Mouse (Mus musculus) intestine, postnatal 0 days (tissue): ENCODE measurements at regions not wholly inside any gene's neighbourhood (a gene's known extent, or its start where the extent isn't known, plus 50 kb on each side); places are given as distances from the start of the nearest gene placed in this dataset.

Experiments
- ATAC-seq: fragments of 200-750 bp; cut with Nextera tagmentation; 2 replicates; pipeline ENCODE4 v1.8.0; 2017; ENCODE audit warnings: mild to moderate bottlenecking, moderate TSS enrichment, moderate library complexity
- H3K27ac ChIP-seq: fragments of 300-500 bp; sonication (generic); 2 replicates; pipeline ENCODE4 v1.5.1; 2014; ENCODE audit warnings: mild to moderate bottlenecking, low read depth, low read length, moderate library complexity
- H3K27me3 ChIP-seq: fragments of 300-500 bp; sonication (generic); replicated peaks from 2 replicates; pipeline ENCODE4 v1.6.1; 2014; ENCODE audit warnings: low read length, mixed read lengths; ENCODE audit not compliant: control insufficient read depth, insufficient read depth
- H3K36me3 ChIP-seq: fragments of 300-500 bp; sonication (generic); 2 replicates; pipeline ENCODE4 v1.6.1; 2014; ENCODE audit warnings: mild to moderate bottlenecking, moderate library complexity; ENCODE audit not compliant: control insufficient read depth, insufficient read depth
- H3K4me1 ChIP-seq: fragments of 300-500 bp; sonication (generic); replicated peaks from 2 replicates; pipeline ENCODE4 v1.6.1; 2014; ENCODE audit warnings: antibody characterized with exemption, low read length, mixed read lengths; ENCODE audit not compliant: control insufficient read depth, insufficient read depth
- H3K4me2 ChIP-seq: fragments of 300-500 bp; sonication (generic); replicated peaks from 2 replicates; pipeline ENCODE4 v1.6.1; 2014; ENCODE audit warnings: low read depth, mild to moderate bottlenecking, moderate library complexity
- H3K4me3 ChIP-seq: fragments of 300-500 bp; sonication (generic); 2 replicates; pipeline ENCODE4 v1.5.1; 2014; ENCODE audit warnings: low read depth, low read length
- H3K9ac ChIP-seq: fragments of 300-500 bp; sonication (generic); 2 replicates; pipeline ENCODE4 v1.6.1; 2014; ENCODE audit warnings: mild to moderate bottlenecking, low read depth, low read length
- H3K9me3 ChIP-seq: fragments of 300-500 bp; sonication (generic); 2 replicates; pipeline ENCODE4 v1.6.1; 2016; ENCODE audit warnings: mixed run types; ENCODE audit not compliant: control insufficient read depth
- CTCF ChIP-seq: sonication (generic); IDR thresholded peaks from 2 replicates; pipeline ENCODE4 v1.5.1; 2016; ENCODE audit warnings: low read depth, mild to moderate bottlenecking, control low read depth, antibody characterized with exemption, moderate library complexity
- WGBS: fragments of 180-500 bp; shearing (Covaris S2); extraction: QIAGEN DNeasy Blood & Tissue Kit; methylation state at CpG from one replicate; pipeline ENCODE4 v1.1.7; 2014; 5-methylcytosine and 5-hydroxymethylcytosine counted together

GRCm38 (mm10) chr2:178723455-178723854 lies 293.1 kb downstream of the Cdh26 start:
- TF ChIP-seq CTCF = no peak
- H3K4me1 ChIP-seq = no peaks in the 10 kb centered on the region
- no peak overlapping the region for H3K9ac ChIP-seq
- 36% methylated on average over 3 of the region's 3 CpGs for WGBS
- no peaks in the 10 kb centered on the region for H3K27me3 ChIP-seq
- no peaks in the 10 kb centered on the region for H3K9me3 ChIP-seq
- no peaks in the 10 kb centered on the region for H3K36me3 ChIP-seq
- H3K4me3 ChIP-seq = no peak overlapping the region
- no peak overlapping the region for H3K4me2 ChIP-seq
- ATAC-seq = no peak
- H3K27ac ChIP-seq = no peak overlapping the region

GRCm38 (mm10) chr2:178724228-178724627 lies 293.9 kb downstream of the Cdh26 start:
- Histone ChIP-seq H3K4me1 (no peaks in the 10 kb centered on the region), H3K4me2 (no peak overlapping the region), H3K27ac (no peak overlapping the region), H3K36me3 (no peaks in the 10 kb centered on the region), H3K4me3 (no peak overlapping the region), H3K9me3 (no peaks in the 10 kb centered on the region), H3K27me3 (no peaks in the 10 kb centered on the region), H3K9ac (no peak overlapping the region)
- WGBS = 15% methylated on average over 5 of the region's 5 CpGs
- no peak for ATAC-seq
- peak; percentile 40 for TF ChIP-seq CTCF

DNA sequence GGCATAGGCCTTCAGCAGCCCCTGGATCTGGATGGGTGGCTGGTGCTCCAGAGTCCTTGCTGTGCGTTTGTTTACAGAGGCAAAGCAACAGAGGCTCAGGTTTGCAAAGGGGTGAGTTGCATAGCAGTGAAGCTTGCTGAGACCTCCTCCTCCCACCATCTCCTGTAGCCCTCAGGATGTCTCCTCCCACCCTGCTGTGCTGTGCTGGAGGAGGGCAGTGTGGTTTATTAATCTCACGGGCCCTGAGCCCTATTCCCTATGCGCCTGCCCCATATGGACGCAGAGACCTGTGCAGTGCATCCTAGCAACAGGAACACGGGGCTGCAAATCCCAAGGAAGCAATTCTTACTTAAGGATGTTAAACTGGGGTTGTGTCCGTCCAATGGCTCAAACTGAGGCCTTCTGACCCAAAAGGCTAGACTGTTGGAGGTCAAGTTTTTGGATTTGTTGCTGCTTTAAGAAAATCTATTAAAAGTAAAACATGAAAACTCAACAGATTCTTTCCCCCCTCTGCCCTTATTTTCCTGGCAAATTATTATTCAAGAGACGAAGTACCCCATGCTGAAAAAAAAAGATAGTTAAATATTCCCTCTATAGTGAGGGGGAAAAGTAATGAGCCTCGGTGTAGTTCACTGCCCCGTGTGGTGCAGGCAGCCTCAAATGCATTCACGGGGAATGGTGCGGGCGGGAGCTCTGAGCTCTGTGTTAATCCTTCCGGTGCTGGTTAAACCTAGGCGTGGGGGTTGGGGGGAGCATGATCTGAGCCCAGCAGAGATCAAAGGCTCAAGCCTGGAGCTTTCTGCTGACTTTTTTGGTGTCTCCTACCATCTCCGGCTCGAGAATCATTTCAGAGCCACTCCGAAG lies 297.8 kb downstream of the Cdh26 start:
- Histone ChIP-seq H3K27ac (no peak overlapping the region), H3K36me3 (no peaks in the 10 kb centered on the region), H3K9ac (no peak overlapping the region), H3K9me3 (no peaks in the 10 kb centered on the region), H3K4me3 (no peak overlapping the region), H3K4me2 (no peak overlapping the region), H3K4me1 (no peaks in the 10 kb centered on the region), H3K27me3 (no peaks in the 10 kb centered on the region)
- no peak for ATAC-seq
- 12% methylated on average over 17 of the region's 17 CpGs for WGBS
- no peak for TF ChIP-seq CTCF

DNA sequence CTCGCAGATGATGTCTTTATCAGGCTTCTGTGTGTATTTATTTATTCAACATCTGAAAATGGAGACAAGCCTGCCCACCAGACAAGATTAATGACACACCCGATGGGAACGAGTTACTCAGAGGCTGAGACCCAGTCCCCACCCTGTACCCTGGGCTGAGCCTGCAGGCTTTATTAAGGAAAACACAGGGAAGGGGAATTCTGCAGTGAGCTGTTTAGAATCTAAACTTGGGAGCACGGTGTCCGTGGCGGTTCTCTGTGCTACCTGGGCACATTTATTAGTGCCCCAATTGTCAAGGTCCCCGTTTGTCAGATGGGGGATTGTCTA lies 298.4 kb downstream of the Cdh26 start:
- Histone ChIP-seq H3K4me2 (no peak overlapping the region), H3K27ac (no peak overlapping the region), H3K9ac (no peak overlapping the region), H3K9me3 (no peaks in the 10 kb centered on the region), H3K36me3 (no peaks in the 10 kb centered on the region), H3K4me3 (no peak overlapping the region), H3K27me3 (no peaks in the 10 kb centered on the region), H3K4me1 (no peaks in the 10 kb centered on the region)
- no peak for ATAC-seq
- 8% methylated on average over 7 of the region's 7 CpGs for WGBS
- TF ChIP-seq CTCF = no peak

DNA sequence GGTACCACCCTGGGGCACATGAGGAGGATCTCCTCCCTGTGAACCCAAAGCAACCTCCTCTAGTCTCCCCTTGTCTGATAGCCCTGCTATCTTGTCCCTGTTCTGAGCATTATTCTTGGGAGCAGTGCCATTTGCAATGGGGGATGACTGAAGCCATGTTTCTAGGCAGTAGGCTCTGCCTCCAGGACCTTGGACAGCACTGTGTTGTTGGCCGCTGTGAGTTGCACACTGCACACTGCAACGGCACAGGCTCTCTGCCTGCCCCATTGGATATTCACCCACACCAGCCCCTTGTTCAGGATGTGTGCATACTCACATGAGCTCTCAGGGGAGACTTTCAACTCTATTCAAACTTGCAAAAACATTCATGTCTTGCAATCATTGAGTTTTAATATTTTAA lies 304.8 kb downstream of the Cdh26 start:
- Histone ChIP-seq H3K4me3 (no peak overlapping the region), H3K36me3 (no peaks in the 10 kb centered on the region), H3K27ac (no peak overlapping the region), H3K27me3 (no peaks in the 10 kb centered on the region), H3K9ac (no peak overlapping the region), H3K4me2 (no peak overlapping the region), H3K9me3 (no peaks in the 10 kb centered on the region), H3K4me1 (no peaks in the 10 kb centered on the region)
- no peak for ATAC-seq
- TF ChIP-seq CTCF = no peak
- WGBS = 0% methylated on average over 2 of the region's 2 CpGs

GRCm38 (mm10) chr2:178744617-178745016 lies 314.3 kb downstream of the Cdh26 start:
- no peak for ATAC-seq
- TF ChIP-seq CTCF = peak; percentile 29; the same call in 1 of the 2 replicates
- H3K36me3 ChIP-seq = no peaks in the 10 kb centered on the region
- H3K4me1 ChIP-seq = no peaks in the 10 kb centered on the region
- 54% methylated on average over 4 of the region's 4 CpGs for WGBS
- H3K4me2 ChIP-seq = no peak overlapping the region
- no peak overlapping the region for H3K27ac ChIP-seq
- H3K9ac ChIP-seq = no peak overlapping the region
- H3K4me3 ChIP-seq = no peak overlapping the region
- H3K9me3 ChIP-seq = no peaks in the 10 kb centered on the region
- no peaks in the 10 kb centered on the region for H3K27me3 ChIP-seq
